Mouse (Mus musculus) spleen, adult 10 weeks (tissue): Measurements from ENCODE around the gene Rarres1. TPM values are rescaled to one million over a fixed set of nuclear protein-coding genes. Genes with fewer than 3 reads are reported as not detected.

Experiments used
- polyA plus RNA-seq: library from polyadenylated mRNA; stranded (reverse); fragments of 350-450 nt; fragmentation: Illumina TruSeq; extraction: RNeasy Lipid Tissue Mini Kit (QIAGEN cat#74804); gene quantifications from one replicate; pipeline ENCODE4 v1.2.3, GENCODE M21; 2015; ENCODE audit warnings: low replicate concordance; ENCODE audit not compliant: insufficient read depth

Rarres1 gene
- 1.7 TPM for polyA plus RNA-seq

DNA sequence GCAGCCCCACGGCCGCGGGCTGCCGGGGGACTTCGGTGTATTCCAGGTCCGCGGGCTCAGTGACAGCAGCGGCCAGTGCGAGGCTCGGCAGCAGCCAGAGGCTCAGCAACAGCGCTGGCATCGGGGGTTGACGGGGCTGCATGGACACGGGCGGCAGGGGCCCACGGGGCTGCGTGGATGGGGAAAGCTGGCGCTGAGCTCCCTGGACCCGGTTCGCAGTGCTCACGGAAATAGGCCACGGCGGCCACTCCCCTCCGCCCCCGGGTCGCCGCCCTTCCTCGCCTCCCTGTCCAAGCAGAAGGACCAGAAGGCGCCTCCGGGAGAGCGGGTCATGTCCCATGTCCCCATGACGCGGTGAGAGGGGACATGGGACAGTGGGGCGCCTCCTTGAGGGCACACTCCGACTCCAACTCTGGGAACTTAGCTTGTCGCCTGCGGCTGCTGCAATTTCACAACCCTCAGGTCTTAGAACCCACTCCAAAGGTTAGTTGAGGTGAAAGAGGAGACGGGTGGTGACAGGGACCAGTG lies at the start of gene Rarres1:
Rarres1 (minus strand) TSS at position 250 of the 528 bp plus-strand sequence.

DNA sequence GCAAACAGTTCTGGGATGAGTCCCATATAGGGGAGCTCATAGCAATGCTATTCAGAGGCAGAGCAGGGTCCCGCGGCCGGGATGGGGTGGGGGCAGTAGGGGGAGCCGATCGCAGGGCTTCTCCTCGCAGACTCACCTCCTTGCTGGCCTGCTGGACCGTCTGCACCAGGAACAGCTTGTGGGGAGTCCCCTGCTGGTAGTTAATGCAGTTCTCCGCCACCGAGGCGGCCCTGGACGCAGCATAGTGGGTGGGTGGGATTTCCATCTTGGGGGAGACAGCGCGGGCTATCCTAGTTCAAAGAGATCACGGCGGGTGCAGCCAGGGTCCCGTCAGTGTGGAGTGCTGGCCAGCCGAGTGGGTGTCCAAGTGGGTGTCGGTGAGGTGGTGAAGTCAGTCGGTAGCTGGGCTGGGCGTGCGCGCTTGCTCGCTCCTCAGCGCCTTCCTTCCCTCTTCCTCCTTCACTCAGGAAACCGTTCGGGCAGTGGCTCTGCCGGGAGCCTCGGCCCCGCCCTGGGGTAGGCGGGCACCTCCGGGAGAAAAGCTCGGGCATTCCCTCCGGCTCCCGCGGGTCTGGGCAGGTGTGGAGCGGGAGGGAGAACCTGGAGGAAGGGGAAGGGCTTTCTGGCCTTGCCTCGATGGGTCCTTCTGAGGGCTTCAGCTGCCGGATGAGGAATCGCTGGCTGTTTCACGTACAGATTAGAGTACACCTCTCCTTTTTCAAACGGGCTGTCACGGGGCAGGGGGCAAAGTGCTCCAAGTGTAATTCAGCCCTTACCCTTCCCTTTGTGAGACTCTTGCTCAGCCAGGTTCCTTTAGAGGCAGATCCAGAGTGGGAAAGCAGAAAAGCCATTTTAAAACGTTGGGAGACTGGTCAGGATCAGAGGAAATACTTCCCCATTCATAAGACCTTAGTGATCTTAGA lies 51.6 kb downstream of the Rarres1 start, which contains the start of gene Lxn:
Lxn (minus strand) TSS at position 477 of the 923 bp plus-strand sequence.

DNA sequence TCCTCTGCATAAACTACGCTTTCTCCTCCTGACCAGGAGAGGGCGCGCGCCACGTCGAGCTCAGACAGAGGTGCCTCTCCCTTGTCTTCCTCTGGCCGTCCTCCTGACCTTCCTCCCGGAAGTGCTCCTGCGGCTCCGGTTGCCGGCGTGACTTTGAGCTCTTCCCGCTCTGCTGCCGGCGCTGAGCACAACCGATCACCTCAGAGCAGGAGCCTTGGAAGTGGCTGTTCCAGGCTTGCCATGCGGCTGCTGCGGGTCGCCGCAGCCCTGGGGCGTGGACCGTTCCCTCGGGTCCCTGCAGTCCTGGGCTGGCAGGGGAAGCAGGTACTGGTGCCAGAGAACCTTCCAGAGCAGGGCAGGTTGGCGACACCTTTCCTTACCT lies 85.3 kb downstream of the Rarres1 start, which contains the start of gene Gfm1:
Gfm1 (plus strand) TSS at position 98 of the 382 bp plus-strand sequence.

Other genes with a start within 250 kb of the Rarres1 start
- gene Mlf1, start 141.4 kb downstream of the Rarres1 start, polyA plus RNA-seq = 1.3 TPM
- gene Gm17402, start 140.4 kb downstream of the Rarres1 start, polyA plus RNA-seq = not detected
- 44.7 TPM for gene Gfm1, start 85.4 kb downstream of the Rarres1 start, polyA plus RNA-seq
- 16.0 TPM for gene Lxn, start 51.6 kb downstream of the Rarres1 start, polyA plus RNA-seq
- 122 TPM for gene Mfsd1, start 67.2 kb upstream of the Rarres1 start, polyA plus RNA-seq